Mouse (Mus musculus): ENCODE measurements at regions not wholly inside any gene's neighbourhood (a gene's known extent, or its start where the extent isn't known, plus 50 kb on each side); places are given as distances from the start of the nearest gene placed in this dataset.

DNA sequence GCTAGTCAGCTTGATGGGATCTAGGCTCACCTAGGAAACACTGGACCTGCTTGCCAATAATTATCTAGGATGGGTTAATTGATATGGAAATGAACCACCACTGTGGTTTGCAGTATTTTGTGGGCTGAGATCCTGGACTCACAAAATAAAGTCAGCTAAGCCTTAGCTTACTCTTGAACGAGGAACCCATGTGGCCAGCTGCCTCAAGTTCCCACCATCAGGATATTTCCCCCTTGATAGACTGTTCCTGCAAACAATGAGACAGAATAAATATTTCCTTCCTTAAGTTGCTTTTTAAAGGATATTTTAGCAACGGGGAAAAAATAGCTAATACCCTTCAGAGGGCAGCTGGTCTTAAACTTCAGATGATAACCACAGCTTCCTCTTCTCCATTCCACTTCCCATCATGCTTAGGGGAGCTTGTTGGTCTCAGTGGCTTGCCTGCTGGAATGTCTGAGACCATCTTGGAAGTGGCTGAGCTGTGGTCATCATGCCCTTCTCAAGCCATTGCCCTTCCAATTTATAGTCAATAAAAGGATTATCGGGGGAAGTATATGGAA, 913.7 kb upstream of the Lrrc6 start:
- Histone ChIP-seq H3K4me1 (ENCODE audit: control insufficient read depth, insufficient read depth, low read length) (no peaks in the 10 kb centered on the region), H3K27me3 (replicated peaks; ENCODE audit: control insufficient read depth, insufficient read depth, low read length) (no peaks in the 10 kb centered on the region), H3K36me3 (ENCODE audit: control insufficient read depth, insufficient read depth, low read length) (no peaks in the 10 kb centered on the region), H3K4me3 (ENCODE audit: insufficient read depth, low read depth, low read length) (no peak overlapping the region), H3K27ac (ENCODE audit: insufficient read depth, low read depth, low read length) (no peak overlapping the region)
- TF ChIP-seq CTCF (conservative IDR thresholded peaks at IDR 0.05; ENCODE audit: insufficient read depth, insufficient read length, low read depth, low read length) (no peak), POLR2A (IDR thresholded peaks at IDR 0.05; ENCODE audit: low read depth, low read length) (no peak)
- WGBS, result 77% methylated on average over 3 of the region's 3 CpGs
- DNase-seq, result peak; percentile 10

- TF ChIP-seq POLR2A (IDR thresholded peaks at IDR 0.05; ENCODE audit: low read depth, low read length) (no peak), CTCF (conservative IDR thresholded peaks at IDR 0.05; ENCODE audit: insufficient read depth, insufficient read length, low read depth, low read length) (no peak)
- no peaks in the 10 kb centered on the region for H3K36me3 ChIP-seq (ENCODE audit: control insufficient read depth, insufficient read depth, low read length)
- no peak for DNase-seq
- H3K27me3 ChIP-seq (replicated peaks; ENCODE audit: control insufficient read depth, insufficient read depth, low read length), result no peaks in the 10 kb centered on the region
- no peak overlapping the region for H3K27ac ChIP-seq (ENCODE audit: insufficient read depth, low read depth, low read length)
- H3K4me3 ChIP-seq (ENCODE audit: insufficient read depth, low read depth, low read length), result no peak overlapping the region
- WGBS, result 89% methylated on average over 3 of the region's 3 CpGs
- no peaks in the 10 kb centered on the region for H3K4me1 ChIP-seq (ENCODE audit: control insufficient read depth, insufficient read depth, low read length)
These were observed 912.9 kb upstream of the Lrrc6 start for GRCm38 (mm10) chr15:67413581-67413980.

DNA sequence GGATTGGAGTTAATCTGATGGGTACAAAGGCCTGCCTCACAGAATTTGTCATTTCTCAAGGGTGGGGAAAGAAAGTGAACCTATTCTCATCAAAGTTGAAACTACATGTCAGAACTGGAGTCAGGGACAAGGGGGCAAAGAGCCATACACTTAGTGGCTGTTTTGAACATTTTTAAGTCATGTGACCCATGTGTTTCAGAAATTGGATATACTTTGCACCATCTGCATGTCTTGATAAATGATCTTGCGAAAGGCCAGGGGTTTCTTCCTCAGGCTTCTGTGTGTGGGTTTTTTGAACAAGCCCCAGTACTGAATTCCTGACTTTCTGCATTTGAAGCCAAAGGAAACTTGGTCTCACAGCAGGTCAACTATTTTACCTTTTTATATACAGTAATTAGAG, 911.7 kb upstream of the Lrrc6 start:
- TF ChIP-seq POLR2A (IDR thresholded peaks at IDR 0.05; ENCODE audit: low read depth, low read length) (no peak), CTCF (conservative IDR thresholded peaks at IDR 0.05; ENCODE audit: insufficient read depth, insufficient read length, low read depth, low read length) (no peak)
- no peaks in the 10 kb centered on the region for H3K27me3 ChIP-seq (replicated peaks; ENCODE audit: control insufficient read depth, insufficient read depth, low read length)
- 96% methylated on average over 1 of the region's 1 CpGs for WGBS
- no peaks in the 10 kb centered on the region for H3K36me3 ChIP-seq (ENCODE audit: control insufficient read depth, insufficient read depth, low read length)
- DNase-seq, result no peak
- no peaks in the 10 kb centered on the region for H3K4me1 ChIP-seq (ENCODE audit: control insufficient read depth, insufficient read depth, low read length)
- H3K4me3 ChIP-seq (ENCODE audit: insufficient read depth, low read depth, low read length), result no peak overlapping the region
- H3K27ac ChIP-seq (ENCODE audit: insufficient read depth, low read depth, low read length), result no peak overlapping the region

GRCm38 (mm10) chr15:67411657-67412056, 910.9 kb upstream of the Lrrc6 start:
- TF ChIP-seq CTCF (conservative IDR thresholded peaks at IDR 0.05; ENCODE audit: insufficient read depth, insufficient read length, low read depth, low read length) (no peak), POLR2A (IDR thresholded peaks at IDR 0.05; ENCODE audit: low read depth, low read length) (no peak)
- no peaks in the 10 kb centered on the region for H3K27me3 ChIP-seq (replicated peaks; ENCODE audit: control insufficient read depth, insufficient read depth, low read length)
- H3K4me3 ChIP-seq (ENCODE audit: insufficient read depth, low read depth, low read length), result no peak overlapping the region
- no peak for DNase-seq
- no peak overlapping the region for H3K27ac ChIP-seq (ENCODE audit: insufficient read depth, low read depth, low read length)
- H3K4me1 ChIP-seq (ENCODE audit: control insufficient read depth, insufficient read depth, low read length), result no peaks in the 10 kb centered on the region
- H3K36me3 ChIP-seq (ENCODE audit: control insufficient read depth, insufficient read depth, low read length), result no peaks in the 10 kb centered on the region
- 89% methylated on average over 2 of the region's 2 CpGs for WGBS

DNA sequence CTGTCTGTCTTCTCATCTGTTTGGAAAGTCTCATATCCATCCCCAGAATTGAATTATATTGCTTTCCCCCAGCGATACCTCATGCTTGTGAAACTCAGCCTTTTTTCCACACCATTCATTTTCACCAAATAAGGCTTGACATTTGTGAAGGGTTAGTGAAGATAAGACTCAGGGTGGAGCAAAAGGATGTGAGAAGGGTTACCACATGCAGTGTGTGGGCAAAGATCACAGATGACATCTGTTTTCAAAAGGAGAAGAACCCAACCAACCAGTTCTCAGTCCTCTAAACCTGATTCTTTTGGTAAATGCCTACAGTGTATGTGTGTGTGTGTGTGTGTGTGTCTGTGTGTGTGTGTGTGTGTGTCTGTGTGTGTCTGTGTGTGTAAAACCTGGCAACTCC, 909.3 kb upstream of the Lrrc6 start:
- DNase-seq, result no peak
- Histone ChIP-seq H3K4me1 (ENCODE audit: control insufficient read depth, insufficient read depth, low read length) (no peaks in the 10 kb centered on the region), H3K36me3 (ENCODE audit: control insufficient read depth, insufficient read depth, low read length) (no peaks in the 10 kb centered on the region), H3K27ac (ENCODE audit: insufficient read depth, low read depth, low read length) (no peak overlapping the region), H3K4me3 (ENCODE audit: insufficient read depth, low read depth, low read length) (no peak overlapping the region), H3K27me3 (replicated peaks; ENCODE audit: control insufficient read depth, insufficient read depth, low read length) (no peaks in the 10 kb centered on the region)
- TF ChIP-seq CTCF (conservative IDR thresholded peaks at IDR 0.05; ENCODE audit: insufficient read depth, insufficient read length, low read depth, low read length), result no peak
- 83% methylated on average over 1 of the region's 1 CpGs for WGBS

GRCm38 (mm10) chr15:67408871-67409559, 908.3 kb upstream of the Lrrc6 start:
- no peak overlapping the region for H3K27ac ChIP-seq (ENCODE audit: insufficient read depth, low read depth, low read length)
- no peak overlapping the region for H3K4me3 ChIP-seq (ENCODE audit: insufficient read depth, low read depth, low read length)
- no peaks in the 10 kb centered on the region for H3K27me3 ChIP-seq (replicated peaks; ENCODE audit: control insufficient read depth, insufficient read depth, low read length)
- 60% methylated on average over 9 of the region's 9 CpGs for WGBS
- DNase-seq, result no peak
- TF ChIP-seq POLR2A (IDR thresholded peaks at IDR 0.05; ENCODE audit: low read depth, low read length) (no peak), CTCF (conservative IDR thresholded peaks at IDR 0.05; ENCODE audit: insufficient read depth, insufficient read length, low read depth, low read length) (no peak)
- no peaks in the 10 kb centered on the region for H3K4me1 ChIP-seq (ENCODE audit: control insufficient read depth, insufficient read depth, low read length)
- no peaks in the 10 kb centered on the region for H3K36me3 ChIP-seq (ENCODE audit: control insufficient read depth, insufficient read depth, low read length)

- 58% methylated on average over 2 of the region's 2 CpGs for WGBS
- Histone ChIP-seq H3K4me1 (ENCODE audit: control insufficient read depth, insufficient read depth, low read length) (no peaks in the 10 kb centered on the region), H3K36me3 (ENCODE audit: control insufficient read depth, insufficient read depth, low read length) (no peaks in the 10 kb centered on the region), H3K27ac (ENCODE audit: insufficient read depth, low read depth, low read length) (no peak overlapping the region), H3K27me3 (replicated peaks; ENCODE audit: control insufficient read depth, insufficient read depth, low read length) (no peaks in the 10 kb centered on the region), H3K4me3 (ENCODE audit: insufficient read depth, low read depth, low read length) (no peak overlapping the region)
- TF ChIP-seq CTCF (conservative IDR thresholded peaks at IDR 0.05; ENCODE audit: insufficient read depth, insufficient read length, low read depth, low read length), result no peak
- TF ChIP-seq POLR2A (IDR thresholded peaks at IDR 0.05; ENCODE audit: low read depth, low read length), result no peak
- no peak for DNase-seq
These were observed 906.5 kb upstream of the Lrrc6 start for GRCm38 (mm10) chr15:67407244-67407643.
